Mouse (Mus musculus) CH12.LX (cell line): ENCODE measurements at regions not wholly inside any gene's neighbourhood (a gene's known extent, or its start where the extent isn't known, plus 50 kb on each side); places are given as distances from the start of the nearest gene placed in this dataset.

Experiments used
- DNase-seq: peaks from one replicate; pipeline ENCODE4 v3.0.0-alpha.2; 2013; ENCODE audit errors: extremely low read depth
- H3K27ac ChIP-seq: 2 replicates; pipeline ENCODE4 v1.5.1; 2012; ENCODE audit warnings: low read depth, mild to moderate bottlenecking, control low read depth, moderate library complexity; ENCODE audit not compliant: insufficient read depth
- H3K27me3 ChIP-seq: replicated peaks from 2 replicates; pipeline ENCODE3; 2012; ENCODE audit warnings: inconsistent platforms
- H3K36me3 ChIP-seq, 2 experiments: replicated peaks in 1 of 2; 2 replicates each; pipeline versions ENCODE3 to v1.6.1; 2012; ENCODE audit warnings: inconsistent platforms in 1 of 2, low read length in 1 of 2, mild to moderate bottlenecking in 1 of 2, mixed read lengths in 1 of 2, moderate library complexity in 1 of 2; ENCODE audit not compliant: control insufficient read depth in 1 of 2, insufficient read depth in 1 of 2
- H3K4me1 ChIP-seq, 2 experiments: 2 replicates each; pipeline ENCODE4 v1.6.1; 2012; ENCODE audit warnings: inconsistent platforms in 1 of 2, moderate library complexity in 1 of 2; ENCODE audit not compliant: insufficient read depth in 2 of 2, control insufficient read depth in 1 of 2
- H3K4me2 ChIP-seq: 2 replicates; pipeline ENCODE4 v1.6.1; 2012; ENCODE audit warnings: low read depth, mild to moderate bottlenecking, control low read depth; ENCODE audit not compliant: poor library complexity, insufficient read depth, severe bottlenecking
- H3K4me3 ChIP-seq, 3 experiments: fragments of 150-350 bp in 1 of 3; sonication (generic) in 1 of 3; replicated peaks in 1 of 3; 2 replicates each; pipeline versions ENCODE3 to v1.5.1; 2011 to 2012; ENCODE audit warnings: low read depth in 2 of 3, low read length in 2 of 3, mild to moderate bottlenecking in 2 of 3, moderate library complexity in 2 of 3, control low read depth in 1 of 3, improper control_type of control experiment in 1 of 3, inconsistent platforms in 1 of 3, mixed read lengths in 1 of 3; ENCODE audit not compliant: poor library complexity in 1 of 3
- H3K79me2 ChIP-seq: replicated peaks from 2 replicates; pipeline ENCODE4 v1.6.1; 2012; ENCODE audit warnings: mild to moderate bottlenecking, moderate library complexity; ENCODE audit not compliant: control insufficient read depth, poor library complexity, insufficient read depth, severe bottlenecking; ENCODE audit errors: extremely low read depth
- H3K9ac ChIP-seq: 2 replicates; pipeline ENCODE4 v1.6.1; 2012; ENCODE audit warnings: low read depth, mild to moderate bottlenecking, control low read depth, moderate library complexity; ENCODE audit not compliant: insufficient read depth
- H3K9me3 ChIP-seq: replicated peaks from 2 replicates; pipeline ENCODE3; 2012; ENCODE audit warnings: low read length, inconsistent platforms, mixed read lengths
- BHLHE40 ChIP-seq: IDR thresholded peaks from 2 replicates; pipeline ENCODE4 v1.6.1; 2011; ENCODE audit warnings: mild to moderate bottlenecking, low read depth, low read length, improper control_type of control experiment
- CHD2 ChIP-seq: IDR thresholded peaks from 2 replicates; pipeline ENCODE4 v1.6.1; 2011; ENCODE audit warnings: low read length, improper control_type of control experiment
- CTCF ChIP-seq, 2 experiments: IDR thresholded peaks in 1 of 2; conservative IDR thresholded peaks in 1 of 2; 2 replicates each; pipeline ENCODE4 v1.5.1; 2011 to 2012; ENCODE audit warnings: low read depth in 2 of 2, low read length in 2 of 2, improper control_type of control experiment in 1 of 2, inconsistent platforms in 1 of 2, mild to moderate bottlenecking in 1 of 2, moderate library complexity in 1 of 2
- ELF1 ChIP-seq: IDR thresholded peaks from 2 replicates; pipeline ENCODE4 v1.6.1; 2014; ENCODE audit warnings: low read depth, mild to moderate bottlenecking, inconsistent platforms, low read length, improper control_type of control experiment
- EP300 ChIP-seq: IDR thresholded peaks from 2 replicates; pipeline ENCODE4 v1.6.1; 2011; ENCODE audit warnings: low read length, improper control_type of control experiment
- ETS1 ChIP-seq: conservative IDR thresholded peaks from 2 replicates; pipeline ENCODE4 v1.6.1; 2012; ENCODE audit warnings: low read depth, mild to moderate bottlenecking, inconsistent platforms, low read length, improper control_type of control experiment, moderate library complexity
- HCFC1 ChIP-seq: IDR thresholded peaks from 2 replicates; pipeline ENCODE4 v1.6.1; 2012; ENCODE audit warnings: low read depth, mild to moderate bottlenecking, inconsistent platforms, low read length, improper control_type of control experiment
- IRF4 ChIP-seq: IDR thresholded peaks from 2 replicates; pipeline ENCODE4 v1.6.1; 2014; ENCODE audit warnings: low read depth, mild to moderate bottlenecking, inconsistent platforms, low read length, improper control_type of control experiment
- JUN ChIP-seq: IDR thresholded peaks from 2 replicates; pipeline ENCODE4 v1.6.1; 2011; ENCODE audit warnings: low read depth, mild to moderate bottlenecking, low read length, improper control_type of control experiment, moderate library complexity; ENCODE audit not compliant: insufficient read depth
- MAX ChIP-seq: IDR thresholded peaks from 2 replicates; pipeline ENCODE4 v1.6.1; 2011; ENCODE audit warnings: low read length, improper control_type of control experiment
- MYC ChIP-seq: IDR thresholded peaks from 2 replicates; pipeline ENCODE4 v1.6.1; 2011; ENCODE audit warnings: low read depth, mild to moderate bottlenecking, improper control_type of control experiment, low read length
- NRF1 ChIP-seq: IDR thresholded peaks from 2 replicates; pipeline ENCODE4 v1.6.1; 2014; ENCODE audit warnings: low read depth, mild to moderate bottlenecking, inconsistent platforms, low read length, improper control_type of control experiment, moderate library complexity
- POLR2A ChIP-seq: IDR thresholded peaks from 2 replicates; pipeline ENCODE4 v1.6.1; 2011; ENCODE audit warnings: low read depth, mild to moderate bottlenecking, improper control_type of control experiment, low read length
- POLR2AphosphoS2 ChIP-seq: IDR thresholded peaks from 2 replicates; pipeline ENCODE4 v1.6.1; 2011; ENCODE audit warnings: low read depth, low read length, improper control_type of control experiment
- RAD21 ChIP-seq: IDR thresholded peaks from 2 replicates; pipeline ENCODE4 v1.6.1; 2011; ENCODE audit warnings: low read depth, mild to moderate bottlenecking, low read length, improper control_type of control experiment, moderate library complexity
- RCOR1 ChIP-seq: conservative IDR thresholded peaks from 2 replicates; pipeline ENCODE4 v1.6.1; 2012; ENCODE audit warnings: low read depth, mild to moderate bottlenecking, inconsistent platforms, low read length, improper control_type of control experiment
- TCF12 ChIP-seq: IDR thresholded peaks from 2 replicates; pipeline ENCODE4 v1.6.1; 2014; ENCODE audit warnings: low read depth, mild to moderate bottlenecking, inconsistent platforms, low read length, improper control_type of control experiment
- USF1 ChIP-seq: IDR thresholded peaks from 2 replicates; pipeline ENCODE4 v1.6.1; 2014; ENCODE audit warnings: low read depth, mild to moderate bottlenecking, inconsistent platforms, low read length, improper control_type of control experiment
- USF2 ChIP-seq: conservative IDR thresholded peaks from 2 replicates; pipeline ENCODE4 v1.6.1; 2011; ENCODE audit warnings: low read depth, low read length, improper control_type of control experiment
- ZKSCAN1 ChIP-seq: IDR thresholded peaks from 2 replicates; pipeline ENCODE4 v1.6.1; 2012; ENCODE audit warnings: low read depth, inconsistent platforms, low read length, improper control_type of control experiment, borderline replicate concordance
- ZMIZ1 ChIP-seq: IDR thresholded peaks from 2 replicates; pipeline ENCODE4 v1.6.1; 2012; ENCODE audit warnings: low read depth, mild to moderate bottlenecking, inconsistent platforms, low read length, improper control_type of control experiment
- ZNF384 ChIP-seq: IDR thresholded peaks from 2 replicates; pipeline ENCODE4 v1.6.1; 2012; ENCODE audit warnings: low read depth, low read length, improper control_type of control experiment, inconsistent platforms
- dilution Hi-C: fragments of 300-500 bp; cut with MboI; formaldehyde crosslinking; loops from 2 replicates; pipeline ENCODE4 v1.14.3; 2020; ENCODE audit warnings: low sequenced_read_pairs; ENCODE audit not compliant: extremely low pct_unique_long_range_greater_than_20kb, extremely low pct_ligation_motif_present
- in situ Hi-C: fragments of 300-500 bp; cut with MboI; formaldehyde crosslinking; loops from 3 replicates; pipeline ENCODE4 v1.14.3; 2019; ENCODE audit warnings: low sequenced_read_pairs, low pct_ligation_motif_present, low pct_unique_long_range_greater_than_20kb, mixed read lengths

DNA sequence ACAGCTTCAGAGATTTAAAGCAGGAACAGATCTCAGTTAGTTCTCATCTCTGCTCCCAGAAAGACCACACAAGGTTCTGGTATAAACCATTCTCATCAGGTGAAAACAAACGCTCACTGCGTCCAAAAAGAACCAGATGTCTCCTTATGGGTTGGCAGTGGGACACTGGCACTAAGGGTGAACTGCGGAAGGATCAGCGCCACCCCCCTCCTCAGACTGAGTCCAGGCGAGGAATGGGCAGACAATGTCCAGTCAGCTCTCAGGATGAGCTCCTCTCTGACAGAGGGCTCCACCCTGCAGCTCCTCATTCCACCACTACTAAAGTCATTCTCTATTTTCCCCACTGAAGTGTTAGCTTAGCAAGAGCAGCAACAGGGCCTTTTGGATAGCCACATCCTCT is 138.3 kb downstream of the Trim29 start:
- Histone ChIP-seq H3K36me3 (no peaks in the 10 kb centered on the region), H3K4me1 (no peaks in the 10 kb centered on the region), H3K27ac (no peak overlapping the region), H3K9ac (no peak overlapping the region), H3K4me3 (no peak overlapping the region), H3K27me3 (peaks cover 85% of the 10 kb centered on the region), H3K4me2 (no peak overlapping the region), H3K9me3 (no peaks in the 10 kb centered on the region), H3K79me2 (no peaks in the 10 kb centered on the region)
- in situ Hi-C loops = no loop called here
- no peak for DNase-seq
- TF ChIP-seq IRF4 (no peak), NRF1 (no peak), USF2 (no peak), MYC (no peak), HCFC1 (no peak), CTCF (conservative IDR thresholded peaks at IDR 0.05 in 1 of 2, IDR thresholded peaks at IDR 0.05 in 1 of 2; ENCODE audit: low read depth in 2 of 2, low read length in 2 of 2) (no peak), ELF1 (no peak), RAD21 (no peak), EP300 (no peak), POLR2A (no peak)
- dilution Hi-C loops = no loop called here

DNA sequence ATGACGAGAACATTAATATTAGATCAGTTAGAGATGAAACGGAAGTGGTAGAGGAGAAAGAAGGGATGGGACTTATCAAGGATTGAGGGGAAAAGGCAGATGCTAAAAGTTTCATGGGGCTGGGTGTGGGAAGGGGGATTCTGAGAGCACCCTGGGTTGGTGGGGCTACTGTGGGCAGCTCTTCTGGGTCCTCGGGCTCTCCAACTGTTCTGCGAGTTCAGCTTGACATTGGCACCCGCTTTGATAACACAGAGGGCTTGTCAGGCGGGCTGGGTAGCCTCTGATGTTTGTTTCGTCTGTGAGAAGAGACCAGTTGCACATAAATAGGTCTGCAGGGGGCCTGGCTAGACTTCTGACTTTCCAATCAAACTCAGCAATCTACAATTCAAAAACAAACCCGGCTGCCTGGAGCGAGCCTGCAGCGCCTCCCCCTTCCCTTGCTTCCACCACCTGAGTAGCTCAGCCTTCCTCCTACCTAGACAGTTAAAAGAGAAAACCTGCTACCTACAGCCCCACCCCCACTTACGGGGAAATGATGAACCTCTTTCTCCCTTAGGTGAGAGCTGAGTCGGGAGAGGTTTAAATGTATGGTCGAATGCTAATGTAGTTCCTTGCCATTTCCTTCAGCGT is 143.4 kb downstream of the Trim29 start:
- TF ChIP-seq RCOR1 = no peak
- no peak for TF ChIP-seq POLR2AphosphoS2
- TF ChIP-seq JUN = no peak
- no peak for TF ChIP-seq ELF1
- no peak for TF ChIP-seq HCFC1
- no peak for TF ChIP-seq ZNF384
- TF ChIP-seq, all 38 proteins: peak for 0
- Histone ChIP-seq H3K79me2 (no peaks in the 10 kb centered on the region), H3K27ac (no peak overlapping the region), H3K27me3 (peaks cover 90% of the 10 kb centered on the region), H3K4me2 (no peak overlapping the region), H3K4me1 (no peaks in the 10 kb centered on the region), H3K9ac (no peak overlapping the region), H3K9me3 (no peaks in the 10 kb centered on the region), H3K36me3 (no peaks in the 10 kb centered on the region), H3K4me3 (no peak overlapping the region)
- dilution Hi-C loops = no loop called here
- no peak for DNase-seq
- in situ Hi-C loops = no loop called here

DNA sequence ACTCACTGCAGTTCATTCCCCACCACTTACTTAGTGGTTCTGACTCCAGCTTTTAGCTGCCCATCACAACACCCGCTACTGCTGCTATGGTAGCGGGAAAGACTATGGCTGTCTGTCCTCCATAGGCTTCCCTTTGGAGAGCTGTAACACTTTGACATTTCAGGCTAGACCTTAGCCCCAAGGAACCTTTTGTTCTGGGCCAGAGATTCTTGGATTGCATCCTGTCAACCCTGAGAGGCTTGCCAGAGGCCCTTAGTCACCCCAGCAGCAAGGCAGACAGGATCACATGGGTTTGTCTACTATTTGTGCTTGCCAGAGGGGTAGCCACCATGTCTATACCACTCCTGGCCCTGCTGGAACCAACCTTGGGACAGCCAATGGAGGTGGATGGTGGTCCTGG is 147.1 kb downstream of the Trim29 start:
- no peaks in the 10 kb centered on the region for H3K4me1 ChIP-seq
- H3K4me2 ChIP-seq = no peak overlapping the region
- no peaks in the 10 kb centered on the region for H3K79me2 ChIP-seq
- H3K4me3 ChIP-seq = no peak overlapping the region
- peaks cover 88% of the 10 kb centered on the region for H3K27me3 ChIP-seq
- no peaks in the 10 kb centered on the region for H3K36me3 ChIP-seq
- in situ Hi-C loops (no loop called here), dilution Hi-C loops (no loop called here)
- H3K27ac ChIP-seq = no peak overlapping the region
- H3K9ac ChIP-seq = no peak overlapping the region
- no peaks in the 10 kb centered on the region for H3K9me3 ChIP-seq
- TF ChIP-seq TCF12 = no peak
- no peak for TF ChIP-seq BHLHE40
- TF ChIP-seq EP300 = no peak
- TF ChIP-seq POLR2A = no peak
- no peak for TF ChIP-seq ZKSCAN1
- TF ChIP-seq USF1 = no peak
- TF ChIP-seq RCOR1 = no peak
- TF ChIP-seq ZMIZ1 = no peak
- no peak for TF ChIP-seq CHD2
- no peak for TF ChIP-seq NRF1
- no peak for TF ChIP-seq ETS1
- no peak for TF ChIP-seq MYC
- TF ChIP-seq MAX = no peak
- DNase-seq = no peak
